Mouse (Mus musculus) hindbrain, postnatal 0 days (tissue): Measurements from ENCODE around the gene Rfc3. TPM values are rescaled to one million over a fixed set of nuclear protein-coding genes. Genes with fewer than 3 reads are reported as not detected.

Source experiments
- ATAC-seq: fragments of 200-750 bp; cut with Nextera tagmentation; 2 replicates; pipeline ENCODE4 v1.8.0; 2017; ENCODE audit warnings: mild to moderate bottlenecking, moderate TSS enrichment, moderate library complexity
- DNase-seq: peaks from one replicate; pipeline ENCODE4 v3.0.0-alpha.2; 2015; ENCODE audit warnings: low spot score
- H3K27ac ChIP-seq: fragments of 300-500 bp; sonication (generic); 2 replicates; pipeline ENCODE4 v1.5.1; 2014; ENCODE audit warnings: mild to moderate bottlenecking
- H3K27me3 ChIP-seq: fragments of 300-500 bp; sonication (generic); 2 replicates; pipeline ENCODE4 v1.6.1; 2014; ENCODE audit warnings: low read length, mixed read lengths; ENCODE audit not compliant: insufficient read depth
- H3K36me3 ChIP-seq: fragments of 300-500 bp; sonication (generic); 2 replicates; pipeline ENCODE4 v1.6.1; 2014; ENCODE audit warnings: low read length, mixed read lengths; ENCODE audit not compliant: insufficient read depth
- H3K4me1 ChIP-seq: fragments of 300-500 bp; sonication (generic); 2 replicates; pipeline ENCODE4 v1.6.1; 2014; ENCODE audit warnings: antibody characterized with exemption, low read length, mixed read lengths; ENCODE audit not compliant: insufficient read depth
- H3K4me2 ChIP-seq: fragments of 300-500 bp; sonication (generic); 2 replicates; pipeline ENCODE4 v1.6.1; 2014; ENCODE audit warnings: low read depth, mild to moderate bottlenecking, low read length, moderate library complexity, mixed read lengths
- H3K4me3 ChIP-seq: fragments of 300-500 bp; sonication (generic); 2 replicates; pipeline ENCODE4 v1.5.1; 2014; ENCODE audit warnings: low read length
- H3K9ac ChIP-seq: fragments of 300-500 bp; sonication (generic); replicated peaks from 2 replicates; pipeline ENCODE4 v1.6.1; 2014; ENCODE audit warnings: mild to moderate bottlenecking, low read length, moderate library complexity, mixed read lengths
- H3K9me3 ChIP-seq: fragments of 300-500 bp; sonication (generic); 2 replicates; pipeline ENCODE4 v1.6.1; 2016; ENCODE audit warnings: low read length, mixed read lengths
- CTCF ChIP-seq: IDR thresholded peaks from 2 replicates; pipeline ENCODE4 v1.5.1; 2016; ENCODE audit warnings: antibody characterized with exemption, control low read depth, low read depth
- WGBS: fragments of 180-500 bp; shearing (Covaris S2); extraction: QIAGEN DNeasy Blood & Tissue Kit; methylation state at CpG from one replicate; pipeline ENCODE4 v1.1.7; 2014; 5-methylcytosine and 5-hydroxymethylcytosine counted together
- polyA plus RNA-seq: library from polyadenylated mRNA; unstranded; fragments of >200 nt; fragmentation: Nextera tagmentation; extraction: Ambion mirVana; gene quantifications from 2 replicates; pipeline ENCODE4 v1.2.1, GENCODE M21; 2015
- total RNA-seq: library from RNA; depleted of rRNA; stranded (reverse); fragments of >200 nt; gene quantifications from 2 replicates; pipeline ENCODE4 v1.2.3, GENCODE M21; 2014; rRNA removed

Gene Rfc3
- total and polyA plus RNA-seq, 2 experiments from 2014 or later, result 25.8 to 63.4 TPM

GRCm38 (mm10) chr5:151642102-151642501 is 8.9 kb downstream of the Rfc3 start:
- ATAC-seq (no peak), DNase-seq (no peak)
- 94% methylated on average over 1 of the region's 1 CpGs for WGBS
- H3K9ac ChIP-seq, result no peak overlapping the region
- H3K36me3 ChIP-seq, result peaks cover 52% of the 10 kb centered on the region
- no peaks in the 10 kb centered on the region for H3K4me1 ChIP-seq
- no peak for TF ChIP-seq CTCF
- no peak overlapping the region for H3K4me2 ChIP-seq
- no peaks in the 10 kb centered on the region for H3K9me3 ChIP-seq
- no peak overlapping the region for H3K27ac ChIP-seq
- H3K27me3 ChIP-seq, result no peaks in the 10 kb centered on the region
- H3K4me3 ChIP-seq, result no peak overlapping the region

- Histone ChIP-seq H3K27me3 (no peaks in the 10 kb centered on the region), H3K4me3 (no peak within 1 kb of the TSS), H3K9ac (no peak within 1 kb of the TSS), H3K4me2 (no peak within 1 kb of the TSS), H3K36me3 (no peaks in the 10 kb centered on the region), H3K27ac (no peak within 1 kb of the TSS), H3K4me1 (no peaks in the 10 kb centered on the region), H3K9me3 (no peaks in the 10 kb centered on the region)
- WGBS, result 85% methylated on average over 3 of the region's 3 CpGs
- DNase-seq (no peak), ATAC-seq (no peak)
- no peak for TF ChIP-seq CTCF
Observed at GRCm38 (mm10) chr5:151605921-151606320, 45.1 kb downstream of the Rfc3 start, which contains the start of gene Vmn2r18. Vmn2r18 (minus strand) TSS chr5:151606021.

GRCm38 (mm10) chr5:151601696-151602095 is 49.3 kb downstream of the Rfc3 start:
- no peak overlapping the region for H3K4me3 ChIP-seq
- H3K4me1 ChIP-seq, result no peaks in the 10 kb centered on the region
- ATAC-seq (no peak), DNase-seq (no peak)
- H3K9ac ChIP-seq, result no peak overlapping the region
- H3K4me2 ChIP-seq, result no peak overlapping the region
- H3K27me3 ChIP-seq, result no peaks in the 10 kb centered on the region
- no peaks in the 10 kb centered on the region for H3K9me3 ChIP-seq
- H3K27ac ChIP-seq, result no peak overlapping the region
- no peaks in the 10 kb centered on the region for H3K36me3 ChIP-seq
- 36% methylated on average over 1 of the region's 1 CpGs for WGBS
- no peak for TF ChIP-seq CTCF

Other genes with a start within 250 kb of the Rfc3 start
- not detected in 2 replicates for gene Gm42906, start 223.1 kb downstream of the Rfc3 start, total RNA-seq
- not detected in 2 replicates for gene Gm42906, start 223.1 kb downstream of the Rfc3 start, polyA plus RNA-seq
- not detected in 2 replicates for gene Vmn2r18, start 45.2 kb downstream of the Rfc3 start, total RNA-seq
- gene Vmn2r18, start 45.2 kb downstream of the Rfc3 start, polyA plus RNA-seq, result 0.06 TPM in 1 of 2 replicates, not detected in the other